Mouse (Mus musculus): ENCODE results near the gene Metap2.

DNA sequence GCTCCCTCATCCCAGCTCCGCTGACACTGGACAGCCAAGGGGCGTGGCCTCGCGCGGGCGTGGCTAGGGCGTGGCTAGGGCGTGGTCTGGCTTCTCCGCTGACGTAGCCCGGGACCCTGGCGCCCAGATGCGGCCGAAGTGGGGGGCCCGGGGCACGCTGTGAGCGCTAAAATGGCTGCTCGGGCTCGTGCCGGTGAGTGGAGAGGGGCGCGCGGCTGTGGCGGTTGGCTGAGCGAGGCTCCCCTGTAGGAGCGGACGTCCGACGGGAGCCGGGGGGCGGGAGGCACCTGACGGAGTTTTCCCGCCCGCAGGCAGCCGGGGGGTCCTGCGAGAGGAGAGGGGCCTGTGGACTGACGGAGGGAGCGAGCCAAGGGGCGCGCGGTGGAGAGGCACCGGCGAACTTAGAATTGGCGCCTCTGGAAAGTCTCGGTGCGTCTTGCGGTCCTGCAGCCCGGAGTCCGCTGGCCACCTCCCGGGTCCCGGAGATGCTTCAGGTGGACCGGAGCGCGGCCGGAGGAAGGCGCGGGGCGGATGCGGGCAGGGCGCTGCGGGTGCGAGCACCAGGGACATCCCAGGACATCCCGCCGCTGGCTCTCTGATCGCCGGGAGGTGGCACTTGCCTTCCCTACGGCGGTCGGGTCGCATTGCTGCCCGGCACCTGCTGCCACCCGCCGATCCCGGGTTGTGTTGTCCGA lies 63.0 kb downstream of the Metap2 start:
- no peak for TF ChIP-seq CTCF (IDR thresholded peaks at IDR 0.05; ENCODE audit: control insufficient read depth, insufficient read depth, insufficient read length)
- no peak for TF ChIP-seq CEBPB (IDR thresholded peaks at IDR 0.05; ENCODE audit: low read depth)
- no peak for TF ChIP-seq FOSL1 (IDR thresholded peaks at IDR 0.05; ENCODE audit: insufficient read depth, low read length, poor library complexity, severe bottlenecking)

Measured in C2C12 (cell line).